Mouse (Mus musculus) heart, embryonic 15.5 days (tissue): ENCODE measurements around the gene Stpg3. TPM values are rescaled to one million over a fixed set of nuclear protein-coding genes. Genes with fewer than 3 reads are reported as not detected.

Experiments used
- ATAC-seq: fragments of 200-750 bp; cut with Nextera tagmentation; replicated peaks from 2 replicates; pipeline ENCODE4 v1.8.0; 2017; ENCODE audit warnings: low read depth, moderate TSS enrichment; ENCODE audit not compliant: insufficient number of reproducible peaks, insufficient read depth, low FRiP score
- H3K27ac ChIP-seq: fragments of 300-500 bp; sonication (generic); 2 replicates; pipeline ENCODE4 v1.5.1; 2015; ENCODE audit warnings: mild to moderate bottlenecking, inconsistent platforms
- H3K27me3 ChIP-seq: fragments of 300-500 bp; sonication (generic); 2 replicates; pipeline ENCODE4 v1.6.1; 2015; ENCODE audit warnings: inconsistent platforms
- H3K36me3 ChIP-seq: fragments of 300-500 bp; sonication (generic); 2 replicates; pipeline ENCODE4 v1.6.1; 2015; ENCODE audit warnings: mild to moderate bottlenecking, inconsistent platforms
- H3K4me1 ChIP-seq: fragments of 300-500 bp; sonication (generic); replicated peaks from 2 replicates; pipeline ENCODE4 v1.6.1; 2015; ENCODE audit warnings: inconsistent platforms
- H3K4me2 ChIP-seq: fragments of 300-500 bp; sonication (generic); 2 replicates; pipeline ENCODE4 v1.6.1; 2015; ENCODE audit warnings: inconsistent platforms, mild to moderate bottlenecking, moderate library complexity
- H3K4me3 ChIP-seq: fragments of 300-500 bp; sonication (generic); 2 replicates; pipeline ENCODE4 v1.5.1; 2015; ENCODE audit warnings: mild to moderate bottlenecking, inconsistent platforms
- H3K9ac ChIP-seq: fragments of 300-500 bp; sonication (generic); 2 replicates; pipeline ENCODE4 v1.6.1; 2015; ENCODE audit warnings: mild to moderate bottlenecking, inconsistent platforms
- H3K9me3 ChIP-seq: fragments of 300-500 bp; sonication (generic); replicated peaks from 2 replicates; pipeline ENCODE4 v1.6.1; 2016; ENCODE audit warnings: inconsistent platforms
- WGBS: fragments of 180-500 bp; shearing (Covaris S2); methylation state at CpG from one replicate; pipeline ENCODE4 v1.1.7; 2015; ENCODE audit warnings: mixed read lengths; 5-methylcytosine and 5-hydroxymethylcytosine counted together
- polyA plus RNA-seq: library from polyadenylated mRNA; unstranded; fragments of >200 nt; fragmentation: Nextera tagmentation; extraction: Ambion mirVana; gene quantifications from 2 replicates; pipeline ENCODE4 v1.2.1, GENCODE M21; 2015

Stpg3 gene
- polyA plus RNA-seq, 1 experiment from 2014 or later, result not detected

GRCm38 (mm10) chr2:25203631-25204214 is 10.7 kb downstream of the Stpg3 start:
- peaks cover 87% of the 10 kb centered on the region for H3K36me3 ChIP-seq
- no peak overlapping the region for H3K4me2 ChIP-seq
- no peaks in the 10 kb centered on the region for H3K27me3 ChIP-seq
- H3K4me3 ChIP-seq, result no peak overlapping the region
- H3K4me1 ChIP-seq, result no peaks in the 10 kb centered on the region
- no peak overlapping the region for H3K27ac ChIP-seq
- no peak for ATAC-seq
- H3K9me3 ChIP-seq, result no peaks in the 10 kb centered on the region
- 62% methylated on average over 4 of the region's 4 CpGs for WGBS
- H3K9ac ChIP-seq, result no peak overlapping the region

GRCm38 (mm10) chr2:25200631-25201030 is 13.8 kb downstream of the Stpg3 start:
- Histone ChIP-seq H3K9ac (no peak overlapping the region), H3K27me3 (peaks cover 8% of the 10 kb centered on the region), H3K36me3 (peaks cover 65% of the 10 kb centered on the region), H3K4me1 (peaks cover 19% of the 10 kb centered on the region), H3K4me2 (no peak overlapping the region), H3K9me3 (no peaks in the 10 kb centered on the region), H3K4me3 (no peak overlapping the region), H3K27ac (no peak overlapping the region)
- no peak for ATAC-seq
- WGBS, result 87% methylated on average over 2 of the region's 2 CpGs

DNA sequence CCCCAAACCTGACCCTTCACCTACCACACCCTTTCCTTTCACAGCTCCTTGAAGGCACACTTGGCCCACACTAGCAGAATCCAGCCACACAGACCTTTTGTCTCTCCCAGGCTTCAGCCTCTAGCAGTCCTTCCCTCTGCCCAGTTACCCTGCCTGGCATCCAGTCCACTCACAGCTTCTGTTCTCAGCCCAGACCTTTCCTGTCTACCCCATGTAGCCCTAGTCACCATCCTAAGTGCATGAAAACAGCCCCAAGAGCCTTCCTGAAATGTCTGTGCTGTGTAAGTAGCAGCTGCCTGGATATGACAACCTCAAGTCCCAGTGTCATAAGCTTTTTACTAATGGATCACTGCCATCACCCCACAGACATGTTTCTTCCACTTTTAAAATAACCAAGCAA is 16.5 kb downstream of the Stpg3 start:
- no peaks in the 10 kb centered on the region for H3K9me3 ChIP-seq
- no peak overlapping the region for H3K4me3 ChIP-seq
- no peak overlapping the region for H3K9ac ChIP-seq
- ATAC-seq, result no peak
- H3K27ac ChIP-seq, result peak overlapping the region; percentile 82
- H3K27me3 ChIP-seq, result peaks cover 21% of the 10 kb centered on the region
- H3K4me2 ChIP-seq, result no peak overlapping the region
- H3K36me3 ChIP-seq, result peaks cover 38% of the 10 kb centered on the region
- peaks cover 45% of the 10 kb centered on the region for H3K4me1 ChIP-seq

GRCm38 (mm10) chr2:25197191-25197590 is 17.2 kb downstream of the Stpg3 start:
- H3K9me3 ChIP-seq, result no peaks in the 10 kb centered on the region
- peaks cover 45% of the 10 kb centered on the region for H3K4me1 ChIP-seq
- H3K4me2 ChIP-seq, result peak overlapping the region; percentile 58
- no peak overlapping the region for H3K9ac ChIP-seq
- peaks cover 31% of the 10 kb centered on the region for H3K36me3 ChIP-seq
- no peak for ATAC-seq
- 27% methylated on average over 2 of the region's 2 CpGs for WGBS
- H3K27me3 ChIP-seq, result peaks cover 21% of the 10 kb centered on the region
- peak overlapping the region; percentile 82 for H3K27ac ChIP-seq
- H3K4me3 ChIP-seq, result peak overlapping the region; percentile 47; the same call in 1 of the 2 replicates

- H3K36me3 ChIP-seq, result peaks cover 22% of the 10 kb centered on the region
- no peaks in the 10 kb centered on the region for H3K9me3 ChIP-seq
- H3K27me3 ChIP-seq, result peaks cover 21% of the 10 kb centered on the region
- peak; percentile 74 for ATAC-seq
- H3K27ac ChIP-seq, result peak within 1 kb of the TSS; percentile 82
- H3K4me2 ChIP-seq, result peak within 1 kb of the TSS; percentile 58
- peak within 1 kb of the TSS; percentile 47 for H3K4me3 ChIP-seq
- H3K9ac ChIP-seq, result peak within 1 kb of the TSS; percentile 37
- WGBS, result 9% methylated on average over 8 of the region's 8 CpGs
- H3K4me1 ChIP-seq, result peaks cover 45% of the 10 kb centered on the region
Measured at GRCm38 (mm10) chr2:25196172-25196954, 18.1 kb downstream of the Stpg3 start, which contains the start of gene Tor4a. TSS of gene Tor4a (minus strand) at chr2:25196886.

DNA sequence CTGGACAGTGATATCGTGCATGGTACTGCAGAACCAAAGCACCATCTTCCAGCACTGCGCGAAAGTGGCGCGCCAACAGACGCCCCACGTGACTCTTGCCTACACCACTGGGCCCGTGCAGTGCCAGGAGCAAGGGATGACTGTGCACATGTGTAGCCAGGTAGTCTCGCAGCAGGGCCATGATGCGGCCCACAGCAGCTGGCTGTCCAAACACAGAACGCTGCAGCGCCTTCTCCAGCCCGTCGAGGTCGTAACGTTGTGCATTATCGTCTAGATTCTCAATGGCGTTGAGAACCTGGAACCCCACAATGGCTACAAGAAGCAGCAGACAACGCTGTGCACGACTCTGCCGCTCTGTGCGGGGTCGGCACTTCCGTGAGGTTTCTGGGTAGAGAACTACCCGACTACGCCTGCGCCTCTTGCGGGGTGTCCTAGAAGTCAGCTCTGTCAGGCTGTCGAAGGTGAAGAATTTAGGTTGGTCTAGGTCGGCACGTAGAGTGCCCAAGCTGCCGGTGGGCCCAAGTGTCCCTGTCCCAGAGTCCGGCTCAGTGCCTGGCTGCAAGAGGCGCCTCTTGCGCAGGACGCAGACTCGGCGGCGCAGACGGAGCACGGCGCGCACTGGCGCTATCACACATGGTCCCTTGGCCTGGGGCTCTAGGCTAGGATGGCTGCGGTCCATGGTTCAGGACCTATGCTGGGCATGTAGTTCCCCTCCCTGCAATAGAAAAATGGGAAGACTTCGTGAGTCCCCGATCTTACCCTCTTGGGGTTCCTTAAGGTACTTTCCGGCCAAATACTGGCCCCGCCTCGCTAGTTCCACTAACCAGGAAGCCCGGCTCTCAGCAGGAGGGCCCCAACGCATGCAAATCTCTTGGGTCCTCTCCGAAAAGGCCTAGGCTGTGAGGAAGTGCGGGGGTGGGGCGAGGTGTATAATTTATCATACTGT is 19.0 kb downstream of the Stpg3 start:
- Histone ChIP-seq H3K4me3 (peak overlapping the region; percentile 47), H3K27ac (peak overlapping the region; percentile 82), H3K4me1 (peaks cover 45% of the 10 kb centered on the region), H3K9ac (peak overlapping the region; percentile 37), H3K27me3 (peaks cover 21% of the 10 kb centered on the region), H3K4me2 (peak overlapping the region; percentile 58), H3K9me3 (no peaks in the 10 kb centered on the region), H3K36me3 (peaks cover 14% of the 10 kb centered on the region)
- ATAC-seq, result no peak
- 15% methylated on average over 55 of the region's 55 CpGs for WGBS

DNA sequence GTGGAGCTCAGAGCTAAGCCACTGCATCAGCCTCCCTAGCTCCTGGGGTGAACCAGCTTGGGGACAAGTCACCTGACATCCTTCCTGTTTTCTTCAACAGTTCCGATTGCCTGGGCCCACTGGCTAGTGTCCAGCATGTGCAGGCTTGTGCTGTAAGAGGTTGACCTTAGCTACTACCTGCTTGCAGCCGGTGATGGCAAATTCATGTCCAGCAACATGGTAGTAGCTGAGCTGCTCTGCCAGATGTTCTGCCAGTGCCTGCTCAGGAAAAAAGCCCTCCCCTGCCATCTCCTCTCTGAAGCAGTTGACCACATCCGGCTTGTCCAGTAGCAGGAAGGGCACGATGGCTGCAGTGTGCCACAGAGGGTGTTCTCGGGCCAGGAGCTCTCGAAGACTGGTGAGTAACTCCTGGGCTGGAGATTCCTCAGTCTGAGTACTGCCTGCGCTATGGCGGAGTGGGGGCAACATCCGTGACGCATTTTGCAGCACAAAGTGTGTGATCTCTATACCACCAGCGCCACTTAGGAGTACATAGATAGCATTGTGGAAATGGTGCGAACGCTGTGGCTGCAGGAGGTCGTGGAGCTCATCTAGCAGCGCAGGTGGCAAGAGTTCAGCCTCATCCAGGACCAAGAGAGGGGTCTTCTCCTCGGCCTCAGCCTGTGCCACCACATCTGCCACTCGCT is 19.8 kb downstream of the Stpg3 start:
- H3K4me3 ChIP-seq, result peak overlapping the region; percentile 47
- peak overlapping the region; percentile 58 for H3K4me2 ChIP-seq
- ATAC-seq, result no peak
- peak overlapping the region; percentile 82; the same call in 1 of the 2 replicates for H3K27ac ChIP-seq
- peaks cover 45% of the 10 kb centered on the region for H3K4me1 ChIP-seq
- peaks cover 21% of the 10 kb centered on the region for H3K27me3 ChIP-seq
- H3K9me3 ChIP-seq, result no peaks in the 10 kb centered on the region
- H3K36me3 ChIP-seq, result peaks cover 5% of the 10 kb centered on the region; the same call in 1 of the 2 replicates
- H3K9ac ChIP-seq, result 0 out of 2 replicates have a peak overlapping the region, but pooled peaks have one; percentile 37
- WGBS, result 73% methylated on average over 17 of the region's 17 CpGs

GRCm38 (mm10) chr2:25194006-25194405 is 20.4 kb downstream of the Stpg3 start:
- H3K27me3 ChIP-seq, result peaks cover 21% of the 10 kb centered on the region
- H3K4me2 ChIP-seq, result peak overlapping the region; percentile 58
- no peaks in the 10 kb centered on the region for H3K9me3 ChIP-seq
- WGBS, result 61% methylated on average over 5 of the region's 5 CpGs
- ATAC-seq, result no peak
- peak overlapping the region; percentile 47; the same call in 1 of the 2 replicates for H3K4me3 ChIP-seq
- H3K27ac ChIP-seq, result 0 out of 2 replicates have a peak overlapping the region, but pooled peaks have one; percentile 24
- peaks cover 45% of the 10 kb centered on the region for H3K4me1 ChIP-seq
- H3K36me3 ChIP-seq, result peaks cover 1% of the 10 kb centered on the region; the same call in 1 of the 2 replicates
- no peak overlapping the region for H3K9ac ChIP-seq

DNA sequence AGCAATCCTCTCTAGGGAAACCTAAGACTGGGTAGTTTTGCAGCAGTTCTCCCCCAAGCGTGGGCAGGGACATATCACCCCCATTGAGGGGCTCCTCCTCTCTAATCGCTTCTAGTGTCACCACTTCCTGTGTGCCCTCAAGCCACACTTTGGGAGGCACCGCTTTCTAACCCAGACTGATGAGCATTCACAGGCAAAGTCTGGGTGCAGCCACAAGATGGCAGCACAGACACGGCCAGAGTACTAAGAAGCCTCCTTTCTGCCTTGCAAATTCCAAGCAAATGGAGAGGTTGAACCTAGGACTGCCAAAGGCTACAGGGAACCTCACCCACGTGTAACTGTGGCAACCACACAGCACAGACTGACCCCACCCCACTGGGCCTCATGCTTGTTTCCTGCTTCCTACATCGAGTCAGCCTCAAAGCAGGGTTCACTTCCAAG is 21.1 kb downstream of the Stpg3 start:
- ATAC-seq, result peak; percentile 58; the same call in 1 of the 2 replicates
- H3K36me3 ChIP-seq, result no peaks in the 10 kb centered on the region
- no peaks in the 10 kb centered on the region for H3K9me3 ChIP-seq
- 0 out of 2 replicates have a peak overlapping the region, but pooled peaks have one; percentile 24 for H3K27ac ChIP-seq
- peak overlapping the region; percentile 58; the same call in 1 of the 2 replicates for H3K4me2 ChIP-seq
- H3K4me1 ChIP-seq, result peaks cover 45% of the 10 kb centered on the region
- no peak overlapping the region for H3K9ac ChIP-seq
- H3K4me3 ChIP-seq, result 0 out of 2 replicates have a peak overlapping the region, but pooled peaks have one; percentile 1
- 3% methylated on average over 6 of the region's 6 CpGs for WGBS
- H3K27me3 ChIP-seq, result peaks cover 21% of the 10 kb centered on the region

DNA sequence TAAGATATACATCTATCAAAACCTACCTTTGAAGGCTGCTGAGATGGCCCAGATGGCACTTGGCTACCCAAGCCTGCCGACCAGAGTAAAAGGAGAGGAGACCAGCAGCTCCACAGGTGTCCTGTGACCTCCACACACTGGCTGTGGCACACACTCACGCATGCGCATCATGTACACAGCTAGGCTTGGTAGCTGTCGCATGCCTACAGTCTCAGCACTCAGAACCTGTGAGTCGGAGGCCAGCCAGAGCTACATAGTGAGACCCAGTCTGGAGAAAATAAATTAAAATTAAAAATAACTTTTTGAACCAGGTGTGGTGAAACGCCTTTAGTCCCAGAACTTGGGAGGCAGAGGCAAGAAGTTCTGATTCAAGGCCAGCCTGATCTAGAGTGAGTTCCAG is 26.6 kb downstream of the Stpg3 start:
- ATAC-seq, result no peak
- no peak overlapping the region for H3K4me3 ChIP-seq
- H3K4me1 ChIP-seq, result peaks cover 22% of the 10 kb centered on the region
- no peak overlapping the region for H3K27ac ChIP-seq
- H3K27me3 ChIP-seq, result peaks cover 5% of the 10 kb centered on the region; the same call in 1 of the 2 replicates
- no peak overlapping the region for H3K4me2 ChIP-seq
- H3K36me3 ChIP-seq, result no peaks in the 10 kb centered on the region
- WGBS, result 82% methylated on average over 6 of the region's 6 CpGs
- no peak overlapping the region for H3K9ac ChIP-seq
- no peaks in the 10 kb centered on the region for H3K9me3 ChIP-seq
